Mouse (Mus musculus): ENCODE measurements around the gene Rnf146.

Gene Rnf146

DNA sequence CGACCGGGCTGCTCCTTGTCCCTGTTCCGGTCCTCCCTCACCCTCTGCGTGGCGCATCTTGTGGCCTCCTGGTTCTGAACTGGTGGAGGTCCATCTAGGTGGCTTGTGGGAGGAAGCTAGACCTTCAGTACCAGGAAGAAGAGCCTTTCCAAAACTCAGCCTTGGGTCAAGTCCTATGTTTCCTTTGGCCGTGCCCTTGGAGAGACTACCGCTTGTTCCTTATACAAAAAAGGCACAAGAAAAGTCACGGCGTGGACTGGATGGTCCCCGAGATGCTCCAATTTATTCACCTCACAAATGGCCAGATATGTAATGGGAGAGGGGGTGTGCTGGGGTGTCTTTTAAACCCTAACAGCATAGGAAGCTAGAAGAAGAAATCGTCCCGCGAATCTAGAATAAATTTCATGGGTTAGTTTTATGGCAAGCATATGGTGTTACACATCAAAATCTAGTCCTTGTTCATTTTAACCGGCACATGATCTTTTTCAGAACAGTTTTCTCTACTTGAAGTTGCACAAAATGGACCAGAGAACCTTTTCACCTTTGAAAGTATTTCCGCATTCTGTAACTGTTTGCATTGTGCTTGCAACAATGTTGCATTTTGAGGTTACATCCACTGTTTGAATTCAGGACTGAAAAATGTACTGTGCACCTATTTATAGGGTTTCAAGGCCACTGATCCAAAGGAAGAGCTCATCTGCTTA is at the start of gene Rnf146:
TSS of gene Rnf146 (minus strand) at position 246 of the 704 bp plus-strand sequence.
- DNase-seq (ENCODE audit: low read depth, low spot score) = no peak

DNA sequence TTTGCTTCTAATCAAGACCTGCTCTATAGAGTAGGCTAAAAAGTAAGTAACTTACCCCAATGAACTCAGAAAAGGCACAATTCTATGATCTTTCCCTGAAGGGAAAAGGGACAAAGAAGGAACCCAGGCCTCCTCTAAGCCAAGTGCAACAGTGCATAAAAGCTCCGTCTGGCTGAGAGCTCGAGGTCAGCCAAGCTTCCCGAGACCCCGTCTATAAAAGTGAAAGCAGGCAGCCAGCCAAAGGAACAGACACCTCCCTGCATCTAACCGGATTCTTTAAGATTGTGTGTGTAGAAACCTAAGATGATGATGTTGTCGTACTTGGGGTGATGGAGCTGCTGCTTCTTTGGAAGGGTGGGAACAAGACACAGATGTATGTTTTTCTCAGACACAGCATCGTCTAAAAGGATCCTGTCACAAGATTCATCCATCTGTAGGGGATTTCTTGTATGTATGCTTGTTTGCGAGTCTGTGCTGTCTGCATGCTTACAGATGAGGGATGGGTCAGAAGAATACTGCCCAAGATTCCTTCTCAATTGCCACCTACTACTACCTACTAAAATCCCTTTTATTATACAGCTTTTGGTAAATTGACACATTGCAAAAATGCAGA is 40.5 kb upstream of the Rnf146 start:
- no peak for DNase-seq (ENCODE audit: low read depth, low spot score)

DNA sequence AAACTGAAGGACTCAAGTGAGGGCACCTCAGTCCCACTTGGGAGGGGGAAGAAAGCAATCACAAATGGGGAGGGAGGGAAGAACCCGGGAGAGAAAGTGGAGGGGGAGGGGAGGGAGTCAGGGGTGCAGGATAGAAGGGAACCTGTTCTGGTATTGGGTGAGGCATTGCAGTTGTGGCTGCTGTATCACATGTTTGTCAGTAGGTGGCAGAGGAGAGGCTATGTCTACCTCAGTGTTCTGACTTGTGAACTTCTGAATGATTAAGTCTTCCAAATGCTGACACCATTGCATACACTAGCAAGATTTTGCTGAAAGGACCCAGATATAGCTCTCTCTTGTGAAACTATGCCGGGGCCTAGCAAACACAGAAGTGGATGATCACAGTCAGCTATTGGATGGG is 32.6 kb upstream of the Rnf146 start:
- peak; percentile 14 for DNase-seq (ENCODE audit: low read depth, low spot score)

- DNase-seq (ENCODE audit: low read depth, low spot score) = no peak
Measured at GRCm38 (mm10) chr10:29381558-29381957, 19.3 kb upstream of the Rnf146 start.

DNA sequence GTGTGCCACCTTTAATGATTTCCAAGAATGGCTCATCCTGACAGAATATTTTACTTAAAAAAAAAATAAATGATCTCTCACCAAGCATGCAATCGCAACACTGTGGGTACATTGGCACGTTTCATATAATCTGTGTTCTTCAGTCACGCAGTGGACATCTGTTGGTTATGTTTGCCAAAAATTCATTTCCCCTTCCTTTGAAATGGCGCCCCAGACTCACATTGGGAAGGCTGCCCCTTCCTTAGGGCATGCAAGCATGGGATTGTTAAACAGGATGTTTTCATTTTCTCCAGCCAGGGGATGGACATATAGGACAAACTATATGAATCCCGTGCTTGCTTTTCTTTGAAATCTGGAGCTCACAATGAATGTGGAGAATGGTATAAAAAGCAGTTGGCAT is 11.8 kb upstream of the Rnf146 start:
- no peak for DNase-seq (ENCODE audit: low read depth, low spot score)

DNA sequence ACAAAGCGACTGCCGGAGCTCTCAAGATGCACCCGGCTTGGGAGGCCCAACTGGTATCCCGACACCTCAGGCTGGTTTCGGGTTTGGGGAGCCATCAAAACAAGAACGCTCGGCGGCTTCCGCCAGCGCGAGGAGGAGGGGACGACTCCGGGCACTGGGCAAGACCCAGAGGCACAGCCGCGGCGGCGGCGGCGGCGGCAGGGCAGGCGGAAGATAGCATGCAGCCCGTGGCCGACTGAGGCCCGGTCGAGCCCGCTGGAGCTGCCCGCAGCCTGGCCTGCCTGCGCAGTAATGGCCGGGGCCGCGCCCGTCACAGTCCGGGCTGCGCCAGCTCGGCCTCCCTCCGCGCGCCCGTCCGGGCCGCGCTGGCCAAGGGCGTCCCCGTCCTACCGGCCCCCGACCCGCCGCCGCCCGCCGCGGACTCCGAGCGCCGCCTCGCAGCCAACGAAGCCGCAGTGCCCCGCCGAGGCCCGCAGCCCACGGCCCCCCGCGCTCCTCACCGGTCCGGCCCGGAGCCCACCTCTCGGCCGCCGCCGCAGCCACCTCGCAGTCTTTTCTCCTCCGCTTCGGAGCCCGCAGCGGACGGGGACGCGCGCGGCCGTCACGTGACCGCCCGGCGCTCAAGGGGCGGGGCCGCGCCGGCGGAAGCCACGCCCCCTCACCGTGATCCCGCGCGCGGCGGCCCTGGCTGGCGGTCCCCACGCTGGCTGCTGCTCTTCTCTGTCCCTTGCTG is 612 bp downstream of the Rnf146 start:
- DNase-seq (ENCODE audit: low read depth, low spot score) = peak; percentile 90

DNA sequence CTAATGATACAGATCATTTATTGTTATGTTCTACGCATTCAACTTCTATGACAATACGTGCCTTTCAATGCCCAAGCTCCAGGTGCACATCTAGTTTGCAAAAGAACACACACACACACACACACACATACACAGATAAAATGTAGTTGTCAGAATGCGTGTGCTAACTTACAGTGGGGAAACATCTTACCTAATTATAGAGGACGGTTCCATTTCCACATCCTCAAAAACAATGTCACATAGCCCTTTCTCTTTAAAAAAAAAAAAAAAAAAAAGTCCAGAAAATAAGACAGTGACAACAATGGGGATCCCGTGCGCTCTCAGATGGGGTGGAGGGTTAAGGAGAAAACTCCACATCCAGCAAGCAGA is 1.2 kb downstream of the Rnf146 start:
- no peak for DNase-seq (ENCODE audit: low read depth, low spot score)

GRCm38 (mm10) chr10:29354183-29354582 is 8.1 kb downstream of the Rnf146 start:
- peak; percentile 86 for DNase-seq (ENCODE audit: low read depth, low spot score)

DNA sequence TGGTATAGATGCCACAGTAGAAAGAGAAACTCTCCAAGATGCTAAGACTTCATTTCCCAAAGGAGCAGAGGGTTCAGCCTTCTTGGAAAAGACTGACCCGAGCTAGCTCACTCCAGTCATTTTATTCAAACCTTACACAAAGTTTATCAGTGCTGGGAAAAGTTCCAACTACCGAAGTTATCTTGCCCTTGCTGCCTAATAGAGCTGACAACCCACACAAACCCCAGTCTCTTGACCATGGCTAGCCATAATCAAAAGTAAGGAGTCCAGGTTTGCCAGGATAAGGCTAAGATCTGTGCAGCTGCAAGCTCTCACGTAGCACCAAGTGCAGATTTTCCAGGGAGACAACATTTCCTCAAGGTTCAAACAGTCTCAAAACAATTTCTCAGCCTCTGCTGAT is 9.7 kb downstream of the Rnf146 start:
- no peak for DNase-seq (ENCODE audit: low read depth, low spot score)

DNA sequence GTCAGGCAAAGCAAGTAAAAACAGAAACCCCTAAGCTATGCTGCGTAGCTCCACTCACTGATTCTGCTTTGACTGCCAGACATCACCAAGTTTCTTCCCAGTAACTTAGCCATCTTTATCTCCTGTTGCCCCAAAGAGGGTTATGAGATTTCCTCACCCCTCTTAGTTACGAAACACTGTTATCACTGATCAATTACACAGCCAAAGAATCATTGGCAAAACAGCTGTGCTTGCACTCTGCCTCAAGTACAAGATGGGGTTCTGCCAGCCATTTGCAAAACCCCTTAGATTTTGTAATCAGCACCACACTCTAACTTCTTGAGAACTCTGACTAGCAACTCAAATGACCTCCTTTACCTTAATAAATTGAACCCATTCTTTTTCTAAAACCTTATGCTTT is 10.8 kb downstream of the Rnf146 start:
- DNase-seq (ENCODE audit: low read depth, low spot score) = no peak

- no peak for DNase-seq (ENCODE audit: low read depth, low spot score)
Measured at GRCm38 (mm10) chr10:29346638-29347037, 15.6 kb downstream of the Rnf146 start.

DNA sequence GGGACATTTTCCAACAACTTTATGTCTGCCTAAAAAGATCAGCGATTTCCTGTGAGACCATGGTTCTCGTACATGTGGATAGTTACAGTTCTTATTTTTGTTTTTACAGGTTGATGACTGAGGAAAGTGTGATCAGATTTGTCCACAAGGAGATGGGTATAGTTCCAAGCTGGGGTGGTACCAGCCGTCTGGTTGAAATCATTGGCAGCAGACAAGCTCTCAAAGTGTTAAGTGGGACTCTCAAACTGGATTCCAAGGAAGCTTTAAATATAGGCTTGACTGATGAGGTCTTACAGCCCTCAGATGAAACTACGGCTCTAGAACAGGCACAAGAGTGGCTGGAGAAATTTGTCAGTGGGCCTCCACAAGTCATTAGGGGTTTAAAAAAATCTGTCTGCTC is 18.0 kb downstream of the Rnf146 start:
- peak; percentile 30 for DNase-seq (ENCODE audit: low read depth, low spot score)

GRCm38 (mm10) chr10:29338355-29339056 is 23.7 kb downstream of the Rnf146 start:
- DNase-seq (ENCODE audit: low read depth, low spot score) = peak; percentile 81

GRCm38 (mm10) chr10:29333836-29334235 is 28.4 kb downstream of the Rnf146 start:
- DNase-seq (ENCODE audit: low read depth, low spot score) = no peak

DNA sequence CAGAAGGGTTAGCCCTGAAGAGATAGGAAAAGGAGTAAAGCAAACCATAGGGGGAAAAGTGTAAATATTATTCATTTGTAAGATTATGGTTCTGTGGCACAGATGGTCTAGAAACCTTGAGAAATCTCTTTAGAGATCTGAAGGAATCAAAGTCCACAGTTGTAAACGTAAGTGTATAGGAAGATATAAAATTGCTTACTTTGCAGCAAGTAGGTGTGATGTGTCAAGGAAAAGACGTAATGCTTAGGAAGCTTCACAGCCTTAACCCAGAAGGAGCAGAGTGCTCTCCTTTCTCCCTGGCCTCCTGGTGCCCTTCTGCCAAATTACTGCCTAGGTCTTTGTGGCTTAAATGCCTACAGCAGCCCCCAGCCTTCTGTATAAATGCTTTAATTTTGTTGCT is 37.4 kb downstream of the Rnf146 start:
- no peak for DNase-seq (ENCODE audit: low read depth, low spot score)

DNA sequence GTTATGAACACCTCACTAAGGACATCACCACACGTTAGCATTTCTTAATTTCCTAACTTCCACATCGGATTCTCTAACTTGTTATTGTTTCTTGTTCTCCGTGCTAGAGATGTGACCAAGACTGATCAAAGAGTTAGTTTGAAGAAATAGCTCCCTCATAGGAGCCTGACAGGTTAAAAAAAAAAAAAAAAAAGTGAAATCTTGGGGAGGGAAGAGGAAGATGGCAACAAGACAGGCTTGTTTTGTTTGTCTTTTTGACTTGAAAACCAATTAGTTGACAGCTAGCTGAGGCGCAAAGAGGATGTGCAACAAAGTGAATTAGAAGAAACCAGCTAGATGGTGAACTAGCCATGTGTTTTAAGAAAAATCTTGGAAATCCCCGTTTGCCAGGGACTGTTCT is 48.3 kb downstream of the Rnf146 start:
- DNase-seq (ENCODE audit: low read depth, low spot score) = no peak

GRCm38 (mm10) chr10:29313064-29313638 is 49.1 kb downstream of the Rnf146 start, which contains the start of gene Echdc1:
Echdc1 (plus strand) TSS chr10:29313166.
- peak; percentile 96 for DNase-seq (ENCODE audit: low read depth, low spot score)

GRCm38 (mm10) chr10:29311480-29312219 is 50.6 kb downstream of the Rnf146 start:
- DNase-seq (ENCODE audit: low read depth, low spot score) = no peak

GRCm38 (mm10) chr10:29302230-29302629 is 60.0 kb downstream of the Rnf146 start:
- no peak for DNase-seq (ENCODE audit: low read depth, low spot score)
